Mouse (Mus musculus): ENCODE results near the gene Atp10a.

DNA sequence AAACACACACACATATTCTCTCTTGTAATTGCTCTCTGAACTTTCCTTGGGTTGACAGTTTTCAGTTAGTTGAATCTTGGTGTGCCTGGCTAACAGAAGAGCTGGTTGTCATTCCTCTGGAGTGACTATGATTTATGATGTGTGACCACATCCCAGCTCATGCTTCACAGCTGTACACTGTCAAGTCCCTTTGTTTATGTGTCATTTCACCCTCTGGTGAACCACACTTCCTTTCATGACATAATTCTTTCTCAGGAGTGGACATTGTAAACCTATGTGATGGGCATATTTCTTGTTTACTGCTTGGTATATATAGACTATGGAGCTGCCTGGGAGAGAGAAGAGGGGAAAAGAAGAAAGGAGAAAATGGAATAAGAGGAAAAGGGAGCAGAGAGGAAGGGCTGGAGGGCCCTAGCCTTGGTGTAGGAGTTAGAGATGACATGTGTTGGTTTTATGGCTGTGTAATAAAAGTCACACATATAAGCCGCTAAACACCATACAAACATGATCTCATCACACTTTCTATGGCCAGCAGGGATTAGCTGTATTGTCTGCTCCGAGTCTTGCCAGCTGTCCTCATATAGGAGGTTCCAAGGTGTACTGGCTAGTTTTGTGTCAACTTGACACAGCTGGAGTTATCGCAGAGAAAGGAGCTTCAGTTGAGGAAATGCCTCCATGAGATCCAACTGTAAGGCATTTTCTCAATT, 81.0 kb downstream of the Atp10a start:
- TF ChIP-seq CTCF (IDR thresholded peaks at IDR 0.05; ENCODE audit: borderline replicate concordance, insufficient read depth, low read depth, low read length) = no peak
- no peak for TF ChIP-seq POLR2A (IDR thresholded peaks at IDR 0.05; ENCODE audit: borderline replicate concordance, insufficient read depth, low read length)

Data from cerebellum, adult 2 months (tissue).